Mouse (Mus musculus) C2C12 (cell line): ENCODE results near the gene Smarcd2. TPM values are rescaled to one million over a fixed set of nuclear protein-coding genes. Genes with fewer than 3 reads are reported as not detected.

ENCODE experiments used
- H3K27me3 ChIP-seq: one replicate; pipeline ENCODE4 v1.6.1; 2011; ENCODE audit not compliant: control insufficient read depth, insufficient read depth, insufficient read length
- H3K36me3 ChIP-seq: one replicate; pipeline ENCODE4 v1.6.1; 2011; ENCODE audit not compliant: control insufficient read depth, insufficient read depth
- H3K4me3 ChIP-seq: one replicate; pipeline ENCODE4 v1.5.1; 2011; ENCODE audit warnings: mild to moderate bottlenecking, control low read depth; ENCODE audit not compliant: poor library complexity, insufficient read depth, severe bottlenecking
- H3K79me2 ChIP-seq: one replicate; pipeline ENCODE4 v1.6.1; 2011; ENCODE audit not compliant: control insufficient read depth, insufficient read depth
- H3K79me3 ChIP-seq: one replicate; pipeline ENCODE4 v1.6.1; 2011; ENCODE audit warnings: low read depth, control low read depth
- H3ac ChIP-seq: one replicate; pipeline ENCODE3; 2011; ENCODE audit warnings: low read depth; ENCODE audit not compliant: control insufficient read depth, insufficient read length
- CEBPB ChIP-seq: IDR thresholded peaks from one replicate; pipeline ENCODE4 v1.6.1; 2011; ENCODE audit warnings: low read depth, mild to moderate bottlenecking, control low read depth, moderate library complexity
- CTCF ChIP-seq: IDR thresholded peaks from one replicate; pipeline ENCODE4 v1.5.1; 2011; ENCODE audit not compliant: control insufficient read depth, insufficient read depth, insufficient read length
- FOSL1 ChIP-seq: IDR thresholded peaks from one replicate; pipeline ENCODE4 v1.8.0; 2011; ENCODE audit warnings: mild to moderate bottlenecking, low read length; ENCODE audit not compliant: poor library complexity, insufficient read depth, severe bottlenecking
- MAX ChIP-seq: IDR thresholded peaks from one replicate; pipeline ENCODE4 v1.6.1; 2011; ENCODE audit warnings: mild to moderate bottlenecking, control low read depth
- MYOD1 ChIP-seq: IDR thresholded peaks from one replicate; pipeline ENCODE4 v1.6.1; 2011; ENCODE audit warnings: low read depth; ENCODE audit not compliant: control insufficient read depth, insufficient read length
- MYOG ChIP-seq: IDR thresholded peaks from one replicate; pipeline ENCODE4 v1.6.1; 2011; ENCODE audit not compliant: control insufficient read depth, insufficient read length; ENCODE audit errors: extremely low read depth
- USF1 ChIP-seq: IDR thresholded peaks from one replicate; pipeline ENCODE4 v1.6.1; 2011; ENCODE audit warnings: low read depth, mild to moderate bottlenecking, control low read depth, moderate library complexity
- polyA plus RNA-seq: library from polyadenylated mRNA; unstranded; fragments of >200 nt; fragmentation: generic; extraction: Trizol; gene quantifications from one replicate; pipeline ENCODE4 v1.2.1, GENCODE M21; 2012; ENCODE audit warnings: missing spikeins

The Smarcd2 gene
- polyA plus RNA-seq, 1 experiment = 49.5 TPM

GRCm38 (mm10) chr11:106263963-106264362, 8.8 kb downstream of the Smarcd2 start:
- H3K27me3 ChIP-seq = no peaks in the 10 kb centered on the region
- TF ChIP-seq CTCF = no peak
- TF ChIP-seq MYOD1 = no peak
- no peak for TF ChIP-seq USF1
- TF ChIP-seq CEBPB = no peak
- peaks cover 24% of the 10 kb centered on the region for H3K79me3 ChIP-seq
- peaks cover 80% of the 10 kb centered on the region for H3K36me3 ChIP-seq
- H3K4me3 ChIP-seq = no peak overlapping the region
- H3ac ChIP-seq = no peak overlapping the region
- peaks cover 42% of the 10 kb centered on the region for H3K79me2 ChIP-seq

- Histone ChIP-seq H3ac (no peak overlapping the region), H3K4me3 (no peak overlapping the region), H3K36me3 (peaks cover 81% of the 10 kb centered on the region), H3K79me3 (peaks cover 45% of the 10 kb centered on the region), H3K79me2 (peaks cover 56% of the 10 kb centered on the region), H3K27me3 (no peaks in the 10 kb centered on the region)
- TF ChIP-seq USF1 (no peak), FOSL1 (no peak), MAX (no peak), CEBPB (no peak), MYOD1 (no peak), MYOG (no peak), CTCF (no peak)
Measured at GRCm38 (mm10) chr11:106260826-106261450, 11.8 kb downstream of the Smarcd2 start.

- Histone ChIP-seq H3K36me3 (peaks cover 68% of the 10 kb centered on the region), H3K79me2 (peaks cover 93% of the 10 kb centered on the region), H3K79me3 (peaks cover 67% of the 10 kb centered on the region), H3K27me3 (no peaks in the 10 kb centered on the region), H3K4me3 (peak overlapping the region; percentile 78), H3ac (peak overlapping the region; percentile 34)
- no peak for TF ChIP-seq CTCF
- no peak for TF ChIP-seq USF1
- no peak for TF ChIP-seq FOSL1
- no peak for TF ChIP-seq CEBPB
- no peak for TF ChIP-seq MYOD1
- TF ChIP-seq MYOG = no peak
- no peak for TF ChIP-seq MAX
Measured at GRCm38 (mm10) chr11:106256775-106257174, 16.0 kb downstream of the Smarcd2 start.

- Histone ChIP-seq H3K4me3 (peak within 1 kb of the TSS; percentile 78), H3K27me3 (no peaks in the 10 kb centered on the region), H3ac (peak within 1 kb of the TSS; percentile 98), H3K79me2 (peaks cover 86% of the 10 kb centered on the region), H3K79me3 (peaks cover 61% of the 10 kb centered on the region), H3K36me3 (peaks cover 68% of the 10 kb centered on the region)
- peak; percentile 16 for TF ChIP-seq CTCF
- peak; percentile 96 for TF ChIP-seq MAX
- no peak for TF ChIP-seq CEBPB
- no peak for TF ChIP-seq FOSL1
- no peak for TF ChIP-seq MYOD1
- no peak for TF ChIP-seq MYOG
- TF ChIP-seq USF1 = peak; percentile 5
Measured at GRCm38 (mm10) chr11:106255685-106256451, 16.9 kb downstream of the Smarcd2 start, which contains the start of the genes Ftsj3 and Psmc5. TSS of gene Ftsj3 (minus strand) at chr11:106256079. TSS of gene Psmc5 (plus strand) at chr11:106256154.

GRCm38 (mm10) chr11:106255174-106255573, 17.6 kb downstream of the Smarcd2 start:
- Histone ChIP-seq H3ac (peak overlapping the region; percentile 60), H3K36me3 (peaks cover 71% of the 10 kb centered on the region), H3K4me3 (peak overlapping the region; percentile 78), H3K27me3 (no peaks in the 10 kb centered on the region), H3K79me2 (peaks cover 86% of the 10 kb centered on the region), H3K79me3 (peaks cover 57% of the 10 kb centered on the region)
- TF ChIP-seq CEBPB (no peak), USF1 (no peak), MYOD1 (no peak), MAX (no peak), CTCF (no peak), FOSL1 (no peak), MYOG (no peak)
